Mouse (Mus musculus): ENCODE measurements around the gene Rdh1. TPM values are rescaled to one million over a fixed set of nuclear protein-coding genes. Genes with fewer than 3 reads are reported as not detected.

The Rdh1 gene
- 1 to 10 TPM in 1 of 2 experiments, under 1 TPM in 1; 0.63 to 1.2 TPM for total RNA-seq (2021)
- long read RNA-seq, experiment 1: 0 reads
- long read RNA-seq, experiment 2: 0 reads

GRCm38 (mm10) chr10:127759181-127760110 is at the start of gene Rdh1, which contains the start of gene Rdh16f1:
TSS of gene Rdh1 (plus strand) at chr10:127759721.
TSS of gene Rdh16f1 (plus strand) at chr10:127759787.
- DNase-seq: peak; percentile 47 to 48

DNA sequence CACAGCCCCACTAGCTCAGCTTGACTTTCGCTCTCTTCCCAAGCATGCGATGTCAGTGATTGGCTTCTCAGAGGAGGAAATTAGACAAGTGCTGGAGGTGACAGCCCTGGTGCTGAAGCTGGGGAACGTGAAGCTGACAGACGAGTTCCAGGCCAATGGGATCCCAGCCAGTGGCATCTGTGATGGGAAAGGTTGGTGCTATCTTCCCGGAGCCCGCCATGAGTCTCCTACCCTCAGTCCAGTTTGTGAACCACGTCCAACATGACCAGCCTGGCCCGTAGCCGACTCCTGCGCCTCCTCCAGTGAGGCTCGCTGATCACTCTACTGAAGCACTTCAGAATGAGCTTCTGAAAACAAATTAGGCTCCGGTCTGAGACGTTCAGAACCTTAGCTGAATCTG is 49.2 kb upstream of the Rdh1 start:
- no peak for DNase-seq

- DNase-seq: no peak
Measured at GRCm38 (mm10) chr10:127712736-127713135, 46.8 kb upstream of the Rdh1 start.

GRCm38 (mm10) chr10:127721671-127722418 is 37.7 kb upstream of the Rdh1 start:
- no peak for DNase-seq

DNA sequence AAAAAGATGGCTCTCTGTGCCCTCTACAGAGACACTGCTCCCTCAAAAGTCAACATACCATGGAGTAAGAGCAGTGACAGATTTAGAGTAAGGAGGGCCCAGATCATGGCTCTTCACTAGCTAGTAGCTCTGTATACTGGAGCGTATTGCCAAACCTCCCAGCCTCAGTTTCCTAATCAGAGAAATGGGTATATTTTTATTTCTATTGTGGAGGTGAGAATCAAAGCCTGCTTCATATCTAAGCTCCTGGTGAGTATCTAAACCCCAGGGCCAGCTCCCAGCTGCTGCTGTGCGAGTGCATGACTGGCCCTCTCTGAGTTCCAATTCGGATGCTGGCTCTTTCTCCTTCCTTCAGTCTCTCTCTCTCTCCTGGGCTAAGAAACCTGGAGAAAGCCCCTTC is 35.3 kb upstream of the Rdh1 start, which contains the start of gene Tac2:
Tac2 (plus strand) TSS at position 301 of the 400 bp plus-strand sequence.
- no peak for DNase-seq

GRCm38 (mm10) chr10:127725136-127725535 is 34.4 kb upstream of the Rdh1 start:
- DNase-seq: no peak

- DNase-seq: no peak
Measured at GRCm38 (mm10) chr10:127728437-127728836, 31.1 kb upstream of the Rdh1 start.

DNA sequence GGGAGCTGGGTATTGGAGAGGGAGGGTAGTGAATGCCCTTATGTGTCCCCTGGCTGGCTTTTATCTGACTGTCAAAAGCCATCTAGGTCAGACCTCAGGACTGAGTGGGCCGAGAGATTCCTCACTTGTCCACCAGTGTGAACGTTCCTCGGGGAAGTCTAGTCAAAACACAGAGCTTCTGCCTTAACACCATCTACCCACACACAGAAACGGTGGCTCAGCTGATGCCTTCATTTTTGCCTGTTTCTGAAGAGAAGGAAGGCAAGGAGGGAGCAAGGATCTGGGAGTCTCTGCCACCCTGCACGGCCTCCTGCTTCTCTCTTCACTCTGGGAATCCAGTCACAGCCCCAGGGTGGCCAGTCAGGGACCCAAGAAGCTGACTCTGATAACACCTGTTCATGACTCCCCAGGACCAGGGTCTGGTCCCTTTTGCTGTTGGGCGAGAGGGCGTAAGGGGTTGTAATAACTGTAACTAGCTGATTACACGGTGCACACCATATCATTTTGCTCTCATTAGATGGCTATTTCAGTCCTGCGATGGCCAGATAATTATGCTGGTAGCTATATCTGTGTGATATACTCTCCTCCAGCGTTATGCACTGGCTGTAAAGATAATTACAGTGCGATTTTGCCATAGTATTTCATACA is 29.1 kb upstream of the Rdh1 start:
- DNase-seq: no peak

DNA sequence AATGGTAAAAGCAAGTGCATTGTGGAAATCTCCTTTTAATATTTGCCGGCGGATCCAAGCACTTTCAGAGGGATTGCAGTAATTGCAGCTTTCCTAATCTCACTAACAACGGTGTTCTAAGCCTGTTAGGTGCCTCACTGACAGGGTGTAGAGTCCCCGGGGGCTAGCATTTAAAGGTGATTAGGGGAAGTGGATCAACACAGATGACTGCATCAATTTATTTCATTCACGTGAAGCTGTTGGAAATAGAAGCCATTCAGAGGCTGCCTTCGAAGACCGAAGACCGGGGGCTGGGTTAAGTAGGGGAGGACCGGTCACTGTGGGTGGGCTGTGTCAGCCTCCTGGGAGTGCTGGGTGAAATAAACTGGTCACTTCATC is 28.6 kb upstream of the Rdh1 start:
- DNase-seq: no peak

- no peak for DNase-seq
Measured at GRCm38 (mm10) chr10:127731397-127731796, 28.1 kb upstream of the Rdh1 start.

DNA sequence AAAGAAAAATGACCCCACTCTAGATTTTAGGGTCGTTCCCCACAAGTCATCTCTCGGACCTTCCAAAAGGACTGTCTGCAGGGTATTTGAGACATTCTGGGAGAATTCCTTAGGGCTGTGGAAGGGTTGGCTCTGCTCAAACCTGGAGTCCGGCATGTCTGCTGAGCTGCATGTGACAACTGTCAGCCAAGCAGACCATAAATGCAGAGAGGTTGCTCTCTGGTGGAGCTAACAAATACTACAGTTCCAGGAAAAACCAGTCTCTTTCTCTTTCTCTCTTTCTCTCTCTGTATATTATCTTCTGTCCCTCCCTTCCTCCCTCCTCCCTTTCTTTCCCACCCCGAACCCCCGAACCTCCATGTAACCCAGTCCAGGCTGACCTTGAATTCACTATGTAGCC is 25.1 kb upstream of the Rdh1 start:
- DNase-seq: peak; percentile 32 to 51

- no peak for DNase-seq
Measured at GRCm38 (mm10) chr10:127736266-127736665, 23.3 kb upstream of the Rdh1 start.

- no peak for DNase-seq
Measured at GRCm38 (mm10) chr10:127736916-127737315, 22.6 kb upstream of the Rdh1 start.

- no peak for DNase-seq
Measured at GRCm38 (mm10) chr10:127737552-127737951, 22.0 kb upstream of the Rdh1 start.

- peak; percentile 41 to 68 for DNase-seq
Measured at GRCm38 (mm10) chr10:127738151-127738882, 21.2 kb upstream of the Rdh1 start.

- peak; percentile 89 to 94 for DNase-seq
Measured at GRCm38 (mm10) chr10:127739083-127739660, 20.3 kb upstream of the Rdh1 start, which contains the start of gene Zbtb39. TSS of gene Zbtb39 (plus strand) at chr10:127739538.

- peak in 1 of 2 experiments; percentile 40 for DNase-seq
Measured at GRCm38 (mm10) chr10:127739661-127740161, 19.8 kb upstream of the Rdh1 start.

DNA sequence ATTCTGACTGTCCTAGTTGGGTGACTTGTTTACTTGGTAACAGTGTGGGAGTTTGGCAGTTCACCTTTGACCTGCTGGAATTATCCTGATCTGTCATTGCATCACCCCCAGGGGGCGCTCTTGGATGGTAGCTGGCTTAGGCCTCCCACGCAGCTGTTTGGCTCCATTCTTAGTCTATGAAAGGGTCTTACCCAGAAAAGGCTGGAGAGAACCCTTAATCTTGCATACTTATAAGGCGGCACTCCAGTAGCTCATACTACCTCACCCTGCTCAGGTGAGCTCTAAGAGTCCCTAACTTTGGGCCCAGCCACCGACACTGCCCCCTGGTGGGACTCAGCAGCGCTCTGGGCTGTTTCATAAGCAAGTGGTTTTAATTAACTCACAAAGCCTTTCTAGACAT is 14.9 kb upstream of the Rdh1 start:
- DNase-seq: peak; percentile 67 to 86

- DNase-seq: no peak
Measured at GRCm38 (mm10) chr10:127745886-127746285, 13.6 kb upstream of the Rdh1 start.

DNA sequence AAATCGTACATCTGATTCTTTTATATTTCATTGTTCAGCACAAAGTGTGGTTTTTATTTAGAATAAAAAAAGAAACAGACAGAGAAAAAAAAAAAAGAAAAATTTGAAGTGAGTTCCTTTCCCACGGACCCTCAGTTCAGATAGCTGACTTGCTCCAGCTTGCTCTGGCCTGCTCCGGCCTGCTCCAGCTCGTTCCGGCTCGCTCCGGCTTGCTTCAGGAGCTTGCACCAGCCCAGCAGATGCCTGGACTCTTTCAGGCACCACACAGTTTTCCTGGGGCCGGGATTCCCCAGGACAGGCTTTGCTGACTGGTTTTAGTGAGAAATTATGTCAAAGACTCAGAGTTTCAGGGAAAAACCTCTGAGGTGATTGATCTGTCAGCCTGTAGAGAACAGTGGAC is 12.3 kb upstream of the Rdh1 start:
- no peak for DNase-seq
